Mouse (Mus musculus) ES-Bruce4 (cell line): ENCODE measurements at regions not wholly inside any gene's neighbourhood (a gene's known extent, or its start where the extent isn't known, plus 50 kb on each side); places are given as distances from the start of the nearest gene placed in this dataset.
A peak's percentile ranks its signal among the peaks of the same experiment; 100 is the strongest.

Experiments used
- H3K27ac ChIP-seq: 2 replicates; pipeline ENCODE4 v1.5.1; 2012; ENCODE audit warnings: low read length, inconsistent platforms; ENCODE audit not compliant: insufficient read depth
- H3K27me3 ChIP-seq: 2 replicates; pipeline ENCODE4 v1.6.1; 2012; ENCODE audit warnings: mild to moderate bottlenecking, low read length, inconsistent platforms; ENCODE audit not compliant: control insufficient read depth, poor library complexity, insufficient read depth, severe bottlenecking
- H3K36me3 ChIP-seq: 2 replicates; pipeline ENCODE4 v1.6.1; 2012; ENCODE audit warnings: inconsistent platforms, mild to moderate bottlenecking, low read length, moderate library complexity; ENCODE audit not compliant: control insufficient read depth, poor library complexity, insufficient read depth, severe bottlenecking
- H3K4me1 ChIP-seq: one replicate; pipeline ENCODE4 v1.8.1; 2011; ENCODE audit warnings: low read length; ENCODE audit not compliant: control insufficient read depth, insufficient read depth
- H3K4me3 ChIP-seq: 2 replicates; pipeline ENCODE4 v1.5.1; 2011; ENCODE audit warnings: low read depth, mild to moderate bottlenecking, low read length
- H3K9ac ChIP-seq: 2 replicates; pipeline ENCODE4 v1.6.1; 2012; ENCODE audit warnings: low read depth, mild to moderate bottlenecking, inconsistent platforms; ENCODE audit not compliant: poor library complexity, severe bottlenecking
- H3K9me3 ChIP-seq: replicated peaks from 2 replicates; pipeline ENCODE4 v1.6.1; 2012; ENCODE audit warnings: mild to moderate bottlenecking, low read length, inconsistent platforms; ENCODE audit not compliant: control insufficient read depth, poor library complexity, insufficient read depth, severe bottlenecking
- CTCF ChIP-seq: IDR thresholded peaks from one replicate; pipeline ENCODE4 v1.8.1; 2011; ENCODE audit warnings: low read depth, low read length
- EP300 ChIP-seq: IDR thresholded peaks from 2 replicates; pipeline ENCODE4 v1.6.1; 2011; ENCODE audit warnings: low read depth, low read length; ENCODE audit not compliant: insufficient read depth
- POLR2A ChIP-seq: IDR thresholded peaks from one replicate; pipeline ENCODE4 v1.8.1; 2011; ENCODE audit warnings: low read length; ENCODE audit not compliant: insufficient read depth

DNA sequence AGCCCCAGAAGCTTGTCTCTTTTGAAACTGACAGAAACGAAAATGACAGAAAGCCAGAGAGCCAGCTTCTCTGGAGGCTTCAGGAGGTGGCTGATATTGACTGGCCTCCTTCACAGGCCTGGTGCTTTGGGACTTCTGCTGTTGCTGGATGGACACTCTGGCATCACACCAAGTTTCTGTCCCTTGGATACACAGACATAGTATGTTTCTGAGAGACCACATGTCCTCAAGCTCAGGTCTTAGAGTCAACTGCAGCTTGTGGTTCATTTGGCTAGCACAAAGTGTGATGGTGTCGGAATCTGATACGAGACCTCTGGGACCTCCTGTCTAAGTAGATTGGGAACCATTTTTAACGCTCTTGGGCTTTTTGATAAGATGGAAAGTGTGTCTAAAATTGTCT lies 502.0 kb downstream of the Sqor start:
- Histone ChIP-seq H3K9me3 (no peaks in the 10 kb centered on the region), H3K36me3 (no peaks in the 10 kb centered on the region), H3K27me3 (no peaks in the 10 kb centered on the region), H3K4me1 (no peaks in the 10 kb centered on the region), H3K4me3 (no peak overlapping the region), H3K27ac (no peak overlapping the region), H3K9ac (no peak overlapping the region)
- TF ChIP-seq CTCF (no peak), EP300 (no peak), POLR2A (no peak)

DNA sequence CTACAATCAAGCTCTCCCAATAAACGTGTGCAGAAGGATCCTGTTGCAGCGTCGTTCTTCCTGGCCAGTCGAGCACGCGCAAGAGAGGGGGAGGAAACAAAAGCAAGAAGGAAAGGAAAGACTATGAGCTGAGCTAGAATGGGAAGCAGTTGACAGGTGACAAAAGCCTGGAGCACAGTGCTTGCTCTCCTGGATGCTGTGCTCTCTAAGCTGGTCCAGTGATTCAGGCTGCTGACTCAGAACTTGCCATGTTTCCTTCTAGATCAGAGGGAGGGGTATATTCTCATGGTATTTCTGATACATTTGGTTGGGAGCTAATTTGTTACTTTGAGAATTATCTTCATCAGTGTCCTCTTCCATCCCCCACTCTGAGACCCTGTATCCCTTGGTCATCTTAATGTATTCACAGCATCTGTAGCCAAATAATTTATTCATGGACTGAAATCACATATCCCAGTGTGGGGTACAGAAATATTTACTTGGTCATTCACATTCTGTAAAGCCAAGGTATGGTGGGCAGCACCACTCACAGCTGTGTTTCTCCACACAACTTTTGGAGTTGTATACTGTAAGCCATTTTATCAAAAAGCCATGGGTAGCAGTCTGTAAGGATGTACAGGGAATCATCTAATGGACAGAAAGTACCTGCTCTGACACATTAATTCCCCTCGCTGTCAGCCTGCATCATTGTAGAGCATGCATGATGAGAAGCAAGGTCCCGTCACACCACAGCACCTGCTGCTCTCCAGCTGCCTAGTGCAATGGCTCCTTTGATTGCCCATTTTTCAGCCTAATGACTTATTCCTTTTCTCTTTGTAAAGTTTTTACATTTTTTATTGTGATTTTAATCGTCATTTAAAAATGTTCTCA lies 510.1 kb downstream of the Sqor start:
- no peak overlapping the region for H3K27ac ChIP-seq
- no peak overlapping the region for H3K9ac ChIP-seq
- H3K27me3 ChIP-seq = no peaks in the 10 kb centered on the region
- TF ChIP-seq EP300 = no peak
- no peak for TF ChIP-seq CTCF
- no peak for TF ChIP-seq POLR2A
- H3K4me1 ChIP-seq = no peaks in the 10 kb centered on the region
- no peaks in the 10 kb centered on the region for H3K36me3 ChIP-seq
- H3K4me3 ChIP-seq = no peak overlapping the region
- H3K9me3 ChIP-seq = no peaks in the 10 kb centered on the region

DNA sequence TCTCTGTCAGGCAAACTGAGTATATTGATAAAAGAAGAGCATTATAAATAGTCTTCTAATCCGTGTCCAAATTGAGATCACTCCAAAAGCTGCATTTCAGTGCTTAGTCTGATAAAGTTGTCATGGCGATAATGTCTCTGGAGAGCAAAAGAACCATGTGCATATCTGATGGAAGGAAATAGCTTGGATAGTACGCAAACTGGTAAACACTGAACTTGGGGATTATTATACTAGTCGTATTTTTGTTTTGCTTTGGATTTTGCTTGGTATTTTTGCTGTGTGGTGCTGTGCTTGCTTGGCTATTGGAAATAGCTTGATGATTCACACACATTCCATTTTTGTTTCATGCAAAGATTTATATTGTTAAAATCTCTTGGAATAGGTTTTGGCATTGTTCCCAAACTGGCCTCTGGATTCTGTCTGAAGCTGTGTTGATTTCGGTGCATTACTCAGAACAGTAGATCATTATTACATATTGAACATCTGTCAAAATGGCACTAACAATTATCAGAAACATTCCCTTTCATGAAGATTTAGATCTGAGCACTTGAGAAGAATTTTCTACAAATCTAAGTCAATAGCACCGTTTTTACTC lies 510.8 kb downstream of the Sqor start:
- Histone ChIP-seq H3K9me3 (no peaks in the 10 kb centered on the region), H3K4me1 (no peaks in the 10 kb centered on the region), H3K27ac (no peak overlapping the region), H3K27me3 (no peaks in the 10 kb centered on the region), H3K4me3 (no peak overlapping the region), H3K36me3 (no peaks in the 10 kb centered on the region), H3K9ac (no peak overlapping the region)
- TF ChIP-seq POLR2A = no peak
- no peak for TF ChIP-seq CTCF
- TF ChIP-seq EP300 = no peak

DNA sequence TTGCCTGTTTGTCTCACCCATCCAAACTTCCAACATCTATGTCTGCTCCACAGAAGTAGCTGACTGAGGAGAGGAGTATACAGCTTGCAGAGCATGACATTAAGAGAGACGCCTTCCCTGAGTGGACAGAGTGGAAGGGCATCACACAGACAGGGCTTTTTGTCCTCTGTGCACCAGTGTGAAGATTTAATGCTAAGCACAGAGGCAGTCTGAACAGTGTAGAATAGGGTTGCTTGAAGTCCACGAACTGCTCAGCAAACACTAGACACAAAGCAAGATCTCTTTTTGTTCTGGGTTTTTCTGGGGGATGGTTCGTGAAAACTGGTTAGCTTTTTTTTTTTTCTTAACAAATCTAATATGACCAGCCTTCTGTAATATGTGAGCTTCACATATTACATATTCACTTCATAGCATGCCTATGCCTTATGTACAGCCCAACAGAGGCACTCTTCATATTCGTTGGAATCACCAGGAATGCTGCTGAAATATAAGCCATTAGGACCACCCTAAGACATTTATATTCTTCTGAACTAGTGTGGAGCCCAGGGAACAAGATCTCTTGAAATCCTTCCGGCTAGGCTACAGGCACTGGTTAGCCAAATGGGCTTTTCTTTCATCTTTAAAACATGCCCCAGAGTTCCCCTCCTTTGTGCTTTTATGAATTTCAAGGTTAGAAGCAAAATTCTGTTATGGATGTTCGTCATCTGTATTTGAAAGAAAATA lies 546.7 kb downstream of the Sqor start:
- H3K27ac ChIP-seq = no peak overlapping the region

DNA sequence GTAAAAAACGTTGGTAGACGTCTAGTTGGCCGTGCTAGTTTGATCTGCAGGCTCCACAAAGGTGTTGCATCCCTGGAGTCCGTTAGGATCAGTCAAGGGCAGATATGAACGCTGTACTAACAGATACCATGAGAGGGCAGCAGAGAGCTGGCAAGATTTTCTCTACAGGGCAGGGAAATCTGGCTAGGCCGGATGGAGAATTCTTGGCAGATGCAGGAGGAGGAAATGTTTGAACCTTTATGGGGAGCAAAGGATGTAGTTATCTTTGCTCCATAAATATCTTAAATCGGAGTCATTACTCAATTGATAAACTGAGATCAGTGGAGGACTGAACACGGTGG lies 547.2 kb downstream of the Sqor start:
- Histone ChIP-seq H3K36me3 (no peaks in the 10 kb centered on the region), H3K4me3 (no peak overlapping the region), H3K27ac (no peak overlapping the region), H3K27me3 (no peaks in the 10 kb centered on the region), H3K9ac (no peak overlapping the region), H3K4me1 (no peaks in the 10 kb centered on the region), H3K9me3 (no peaks in the 10 kb centered on the region)
- TF ChIP-seq CTCF (peak; percentile 35), POLR2A (no peak)

More for the DNA sequence above, 546.7 kb downstream of the Sqor start:
- no peaks in the 10 kb centered on the region for H3K9me3 ChIP-seq
- H3K9ac ChIP-seq = no peak overlapping the region
- H3K4me3 ChIP-seq = no peak overlapping the region
- no peaks in the 10 kb centered on the region for H3K36me3 ChIP-seq
- H3K27me3 ChIP-seq = no peaks in the 10 kb centered on the region
- TF ChIP-seq POLR2A (no peak), CTCF (no peak), EP300 (no peak)
- no peaks in the 10 kb centered on the region for H3K4me1 ChIP-seq
